Mouse (Mus musculus) embryonic fibroblast, embryonic 13.5 days (primary cell): ENCODE measurements around the gene Cacng1.

Source experiments
- CTCF ChIP-seq: IDR thresholded peaks from 2 replicates; pipeline ENCODE4 v1.5.1; 2011; ENCODE audit warnings: mild to moderate bottlenecking, control low read depth, low read length, moderate library complexity, borderline replicate concordance; ENCODE audit not compliant: insufficient read depth
- POLR2A ChIP-seq: IDR thresholded peaks from 2 replicates; pipeline ENCODE4 v1.6.1; 2011; ENCODE audit warnings: low read depth, mild to moderate bottlenecking, control low read depth, low read length, moderate library complexity

- no peak for TF ChIP-seq POLR2A
- TF ChIP-seq CTCF = no peak
These were observed 47.3 kb downstream of the Cacng1 start for GRCm38 (mm10) chr11:107668977-107669376.
